Mouse (Mus musculus) brain, adult 10 weeks (tissue): ENCODE results near the gene Plcd1. TPM values are rescaled to one million over a fixed set of nuclear protein-coding genes. Genes with fewer than 3 reads are reported as not detected.

Source experiments
- polyA plus RNA-seq: library from polyadenylated mRNA; stranded (reverse); fragments of 350-450 nt; fragmentation: Illumina TruSeq; extraction: RNeasy Lipid Tissue Mini Kit (QIAGEN cat#74804); gene quantifications from one replicate; pipeline ENCODE4 v1.2.3, GENCODE M21; 2015; ENCODE audit warnings: low read depth, low replicate concordance

The Plcd1 gene
- polyA plus RNA-seq: 13.0 TPM

DNA sequence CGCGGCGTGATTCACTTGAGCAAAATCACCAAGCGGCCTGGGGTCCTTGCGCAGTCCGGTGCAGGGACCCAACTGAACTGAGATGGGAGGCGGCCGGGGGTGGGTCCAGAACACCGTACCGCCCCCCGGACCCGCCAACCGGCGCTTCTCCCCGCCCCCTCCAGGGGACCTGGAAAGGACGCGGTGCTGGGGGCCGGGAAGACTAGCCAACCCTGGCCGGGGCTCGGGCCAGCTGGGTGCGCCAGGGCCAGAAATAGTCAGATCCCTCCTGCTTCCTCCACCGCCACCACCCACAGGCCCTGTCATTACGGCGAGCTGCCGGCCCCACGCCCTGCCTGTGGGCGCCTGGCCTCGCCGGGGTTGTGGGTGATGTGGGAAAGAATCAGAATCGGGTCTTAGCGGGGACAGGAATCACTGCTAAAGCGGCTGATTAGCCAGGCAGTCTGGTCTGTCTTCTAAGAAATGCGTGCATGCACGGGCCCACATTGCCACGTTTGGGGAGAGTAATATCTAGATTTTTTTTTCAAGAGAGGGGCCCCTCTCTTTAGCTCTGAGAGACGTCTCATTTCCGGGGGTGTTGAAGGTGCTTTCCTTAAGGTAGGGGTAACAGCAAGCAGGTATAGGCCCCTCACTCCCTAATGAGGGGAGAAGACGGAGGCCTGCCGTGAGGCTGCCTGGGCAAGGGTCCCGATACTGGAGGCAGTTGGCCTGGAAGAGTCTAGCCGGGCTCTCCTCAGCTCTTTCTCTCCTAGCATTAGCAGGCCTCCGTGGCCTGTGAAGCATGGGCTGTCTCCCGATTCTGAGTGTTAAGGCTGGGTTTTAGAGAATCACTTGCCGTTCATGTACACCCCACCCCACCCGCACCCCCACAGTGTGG, at the start of gene Plcd1:
Gene Plcd1 (minus strand): TSS at position 84 of the 877 bp plus-strand sequence.

DNA sequence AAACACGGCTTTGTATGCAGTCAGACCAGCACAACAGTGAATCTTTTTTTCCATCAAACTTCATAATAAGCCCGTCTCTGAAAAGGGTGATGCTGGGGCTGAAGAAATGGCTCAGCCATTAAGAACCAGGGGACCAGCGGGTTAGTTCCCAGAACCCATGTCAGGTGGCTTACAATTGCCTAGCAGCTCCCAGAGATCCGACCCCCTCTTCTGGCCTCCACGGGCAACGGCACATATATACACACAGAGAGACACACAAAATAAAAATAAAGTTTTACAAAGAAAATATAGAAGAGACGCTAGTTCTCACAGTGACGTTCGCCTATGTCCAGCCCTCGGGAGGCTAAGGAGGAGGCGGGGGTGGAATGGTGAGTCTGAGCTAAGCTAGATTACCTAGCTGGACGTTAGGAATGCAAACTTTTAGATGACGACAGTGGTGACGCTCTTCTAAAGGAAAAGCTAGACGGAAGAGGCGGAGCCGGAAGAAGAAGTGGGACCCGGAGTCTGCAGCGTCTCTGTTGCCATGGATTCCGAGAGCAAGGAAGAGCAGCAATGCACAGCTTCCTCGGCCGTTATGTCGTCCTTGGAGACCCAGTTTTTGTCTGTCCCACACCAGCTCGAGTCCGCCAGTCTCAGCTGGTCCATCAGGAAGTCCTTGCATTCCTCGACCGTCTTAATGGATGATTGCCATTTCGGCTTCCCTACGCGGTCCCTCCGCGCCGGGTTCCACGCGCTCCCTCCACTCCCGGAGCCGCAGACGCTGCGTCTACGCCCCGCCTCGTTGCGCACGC, 8.9 kb upstream of the Plcd1 start, which contains the start of gene Dlec1:
Gene Dlec1 (plus strand): TSS at position 487 of the 791 bp plus-strand sequence.

GRCm38 (mm10) chr9:119052154-119052944, 41.0 kb downstream of the Plcd1 start, which contains the start of gene Vill:
TSS of gene Vill (plus strand) at chr9:119052778.

Other genes starting within 250 kb of the Plcd1 start
- gene Ctdspl, start 167.0 kb downstream of the Plcd1 start, polyA plus RNA-seq: 15.2 TPM
- gene Vill, start 40.7 kb downstream of the Plcd1 start, polyA plus RNA-seq: 3.4 TPM
- gene Dlec1, start 9.0 kb upstream of the Plcd1 start, polyA plus RNA-seq: 0.83 TPM
- 0.62 TPM for gene Acaa1b, start 63.6 kb upstream of the Plcd1 start, polyA plus RNA-seq
- gene Gm47289, start 65.7 kb upstream of the Plcd1 start, polyA plus RNA-seq: not detected
- not detected for gene Slc22a13, start 115.6 kb upstream of the Plcd1 start, polyA plus RNA-seq
- 36.2 TPM for gene Oxsr1, start 228.9 kb upstream of the Plcd1 start, polyA plus RNA-seq
- gene Acaa1a, start 246.2 kb upstream of the Plcd1 start, polyA plus RNA-seq: 82.7 TPM
- gene Myd88, start 247.9 kb upstream of the Plcd1 start, polyA plus RNA-seq: 5.7 TPM